Mouse (Mus musculus) megakaryocyte progenitor cell, adult 5-6 weeks (primary cell): Measurements from ENCODE around the gene Padi2. TPM values are rescaled to one million over a fixed set of nuclear protein-coding genes. Genes with fewer than 3 reads are reported as not detected.

Experiments
- ATAC-seq: replicated peaks from 2 replicates; pipeline ENCODE4 v1.8.0; 2016; ENCODE audit warnings: mild to moderate bottlenecking, moderate TSS enrichment, inconsistent platforms; ENCODE audit not compliant: poor library complexity
- total RNA-seq, 2 experiments: library from RNA; stranded (forward) in 1 of 2; stranded (reverse) in 1 of 2; fragments of 157-497, 149-512 nt in 1 of 2; fragments of 200-1000 nt in 1 of 2; gene quantifications; 2 replicates each; pipeline versions ENCODE4 v1.2.3 to v1.2.4; 2015 to 2017

Gene Padi2
- total RNA-seq, 2 experiments from 2014 or later = 5.0 to 5.5 TPM

- no peak for ATAC-seq
These were observed 80.0 kb downstream of the Padi2 start for GRCm38 (mm10) chr4:140986024-140986710.

GRCm38 (mm10) chr4:140986711-140987395 lies 80.7 kb downstream of the Padi2 start, which contains the start of gene Atp13a2:
Gene Atp13a2, plus strand, starts transcription at chr4:140986873.
- peak; percentile 54 for ATAC-seq

GRCm38 (mm10) chr4:140987476-140987875 lies 81.3 kb downstream of the Padi2 start:
- ATAC-seq = 0 out of 2 replicates have a peak, but pooled peaks have one; percentile 18

- peak; percentile 53 for ATAC-seq
These were observed 82.7 kb downstream of the Padi2 start for GRCm38 (mm10) chr4:140988706-140989290.

GRCm38 (mm10) chr4:140989447-140989846 lies 83.3 kb downstream of the Padi2 start:
- peak; percentile 21; the same call in 1 of the 2 replicates for ATAC-seq

GRCm38 (mm10) chr4:140992215-140992614 lies 86.1 kb downstream of the Padi2 start:
- no peak for ATAC-seq

- ATAC-seq = no peak
These were observed 87.7 kb downstream of the Padi2 start for GRCm38 (mm10) chr4:140993846-140994245.

GRCm38 (mm10) chr4:140995811-140996210 lies 89.7 kb downstream of the Padi2 start:
- ATAC-seq = no peak

GRCm38 (mm10) chr4:140996812-140997211 lies 90.7 kb downstream of the Padi2 start:
- peak; percentile 66; the same call in 1 of the 2 replicates for ATAC-seq

Other genes starting within 250 kb of the Padi2 start
- 1.1 and 3.8 TPM in 2 replicates for gene Arhgef10l, start 240.3 kb upstream of the Padi2 start, total RNA-seq (2015)
- 2.6 and 8.5 TPM in 2 replicates for gene Arhgef10l, start 240.3 kb upstream of the Padi2 start, total RNA-seq (2017)
- gene Rcc2, start 205.8 kb upstream of the Padi2 start, total RNA-seq (2015) = 76.5 and 77.3 TPM in 2 replicates
- 152 and 159 TPM in 2 replicates for gene Rcc2, start 205.8 kb upstream of the Padi2 start, total RNA-seq (2017)
- gene Padi6, start 163.7 kb upstream of the Padi2 start, total RNA-seq (2015) = not detected in 2 replicates
- not detected in 2 replicates for gene Padi6, start 163.7 kb upstream of the Padi2 start, total RNA-seq (2017)
- gene Padi4, start 132.1 kb upstream of the Padi2 start, total RNA-seq (2015) = 4.6 and 4.9 TPM in 2 replicates
- 6.9 and 9.3 TPM in 2 replicates for gene Padi4, start 132.1 kb upstream of the Padi2 start, total RNA-seq (2017)
- not detected in 2 replicates for gene Padi3, start 95.7 kb upstream of the Padi2 start, total RNA-seq (2015)
- 0.07 and 0.46 TPM in 2 replicates for gene Padi3, start 95.7 kb upstream of the Padi2 start, total RNA-seq (2017)
- gene Padi1, start 60.6 kb upstream of the Padi2 start, total RNA-seq (2015) = 0.05 TPM in 2 replicates
- not detected in 2 replicates for gene Padi1, start 60.6 kb upstream of the Padi2 start, total RNA-seq (2017)
- 160 and 167 TPM in 2 replicates for gene Sdhb, start 54.9 kb downstream of the Padi2 start, total RNA-seq (2015)
- gene Sdhb, start 54.9 kb downstream of the Padi2 start, total RNA-seq (2017) = 91.4 and 129 TPM in 2 replicates
- gene Atp13a2, start 80.5 kb downstream of the Padi2 start, total RNA-seq (2015) = 9.0 and 13.1 TPM in 2 replicates
- 19.2 and 23.4 TPM in 2 replicates for gene Atp13a2, start 80.5 kb downstream of the Padi2 start, total RNA-seq (2017)
- gene Mfap2, start 104.1 kb downstream of the Padi2 start, total RNA-seq (2015) = not detected in 2 replicates
- gene Mfap2, start 104.1 kb downstream of the Padi2 start, total RNA-seq (2017) = not detected in 2 replicates
- 1.1 and 3.3 TPM in 2 replicates for gene Crocc, start 154.2 kb downstream of the Padi2 start, total RNA-seq (2015)
- gene Crocc, start 154.2 kb downstream of the Padi2 start, total RNA-seq (2017) = 5.8 and 6.0 TPM in 2 replicates
- gene Necap2, start 172.0 kb downstream of the Padi2 start, total RNA-seq (2015) = 33.5 and 37.1 TPM in 2 replicates
- 50.4 and 64.3 TPM in 2 replicates for gene Necap2, start 172.0 kb downstream of the Padi2 start, total RNA-seq (2017)
- not detected in 2 replicates for gene Spata21, start 182.0 kb downstream of the Padi2 start, total RNA-seq (2015)
- not detected in 2 replicates for gene Spata21, start 182.0 kb downstream of the Padi2 start, total RNA-seq (2017)
- 33.2 and 43.0 TPM in 2 replicates for gene Szrd1, start 233.4 kb downstream of the Padi2 start, total RNA-seq (2015)
- 38.8 and 52.7 TPM in 2 replicates for gene Szrd1, start 233.4 kb downstream of the Padi2 start, total RNA-seq (2017)
- 15.4 and 16.4 TPM in 2 replicates for gene Fbxo42, start 241.6 kb downstream of the Padi2 start, total RNA-seq (2015)
- 10.5 and 11.4 TPM in 2 replicates for gene Fbxo42, start 241.6 kb downstream of the Padi2 start, total RNA-seq (2017)